Mouse (Mus musculus) bone marrow, adult 2 months (tissue): ENCODE measurements around the gene Mrpl54.

ENCODE experiments used
- CTCF ChIP-seq: fragments of 200-500 bp; IDR thresholded peaks from 2 replicates; pipeline ENCODE4 v1.5.1; 2011; ENCODE audit warnings: low read length, control low read depth; ENCODE audit not compliant: control insufficient read depth, insufficient read depth
- POLR2A ChIP-seq: fragments of 200-500 bp; IDR thresholded peaks from 2 replicates; pipeline ENCODE4 v1.6.1; 2011; ENCODE audit warnings: low read depth, mild to moderate bottlenecking, control low read depth, low read length, borderline replicate concordance; ENCODE audit not compliant: control insufficient read depth

DNA sequence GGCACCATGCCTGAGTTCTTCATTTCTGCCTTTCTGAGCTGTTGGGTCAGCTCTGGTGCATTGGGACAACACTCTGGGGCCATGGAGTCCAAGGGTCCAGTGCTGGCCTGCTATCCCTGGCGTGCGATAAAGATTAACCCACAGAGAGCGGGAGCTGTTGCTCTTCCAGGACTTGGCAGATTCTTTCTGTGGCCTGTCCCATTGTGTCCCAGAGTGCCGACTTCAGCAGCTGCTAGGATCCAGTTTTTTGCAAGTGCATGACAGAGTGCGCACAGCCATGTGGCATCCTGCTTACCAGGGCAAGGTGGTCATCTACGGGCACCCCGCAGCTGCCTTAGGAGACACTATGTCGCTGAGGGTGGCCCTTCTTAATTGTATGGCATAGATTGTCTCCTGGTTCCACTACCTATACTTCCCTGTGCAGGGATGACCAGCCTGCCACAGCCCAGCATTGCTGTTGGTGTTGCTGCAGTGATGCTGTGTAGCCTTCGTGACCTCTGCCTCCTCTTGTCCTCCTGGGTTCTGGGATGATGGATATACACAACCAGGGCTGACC lies 33.7 kb upstream of the Mrpl54 start:
- TF ChIP-seq CTCF, result no peak
- TF ChIP-seq POLR2A, result no peak
